Mouse (Mus musculus) stomach, postnatal 0 days (tissue): ENCODE results near the gene Brcc3.

ENCODE experiments used
- CTCF ChIP-seq: IDR thresholded peaks from 2 replicates; pipeline ENCODE4 v1.5.1; 2016; ENCODE audit warnings: antibody characterized with exemption, low read depth, mild to moderate bottlenecking, moderate library complexity
- EP300 ChIP-seq: optimal IDR thresholded peaks from 2 replicates; pipeline ENCODE3; 2016; ENCODE audit warnings: antibody characterized with exemption

DNA sequence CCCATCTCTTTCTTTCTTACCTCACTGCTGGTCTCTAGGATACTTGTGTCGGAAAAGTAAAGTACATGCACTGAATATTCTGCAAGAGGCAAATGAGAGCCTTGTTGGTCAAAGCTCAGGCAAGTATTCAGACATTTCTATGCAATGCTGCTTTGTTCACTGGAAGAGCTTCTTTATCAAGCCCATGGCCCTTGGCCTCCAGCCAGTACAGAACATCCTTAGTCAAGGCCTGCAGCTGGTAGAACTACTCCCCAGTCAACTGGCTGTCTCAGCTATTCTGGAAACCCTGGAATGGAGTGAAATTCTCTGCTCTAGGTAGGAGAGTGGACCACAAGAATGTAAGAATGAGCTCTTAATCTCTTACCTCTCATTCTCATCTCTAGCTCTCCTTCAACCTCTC lies 73.5 kb downstream of the Brcc3 start:
- TF ChIP-seq EP300: no peak
- no peak for TF ChIP-seq CTCF
